Mouse (Mus musculus) embryonic fibroblast, embryonic 13.5 days (primary cell): ENCODE measurements around the gene Suclg2.

Experiments used
- CTCF ChIP-seq: IDR thresholded peaks from 2 replicates; pipeline ENCODE4 v1.5.1; 2011; ENCODE audit warnings: mild to moderate bottlenecking, control low read depth, low read length, moderate library complexity, borderline replicate concordance; ENCODE audit not compliant: insufficient read depth
- POLR2A ChIP-seq: IDR thresholded peaks from 2 replicates; pipeline ENCODE4 v1.6.1; 2011; ENCODE audit warnings: low read depth, mild to moderate bottlenecking, control low read depth, low read length, moderate library complexity

- TF ChIP-seq POLR2A (no peak), CTCF (no peak)
These were observed 89.5 kb downstream of the Suclg2 start for GRCm38 (mm10) chr6:95629071-95629470.
